Mouse (Mus musculus) kidney, adult 2 months (tissue): ENCODE results near the gene Dcaf4. TPM values are rescaled to one million over a fixed set of nuclear protein-coding genes. Genes with fewer than 3 reads are reported as not detected.

Experiments
- DNase-seq: peaks from one replicate; pipeline ENCODE4 v3.0.0; 2021
- H3K27ac ChIP-seq: fragments of 200-500 bp; 2 replicates; pipeline ENCODE4 v1.5.1; 2012; ENCODE audit warnings: low read depth, low read length, control low read depth, inconsistent platforms; ENCODE audit not compliant: insufficient read depth
- H3K27me3 ChIP-seq: fragments of 200-500 bp; replicated peaks from 2 replicates; pipeline ENCODE4 v1.6.1; 2012; ENCODE audit warnings: mild to moderate bottlenecking, moderate library complexity, low read length, inconsistent platforms; ENCODE audit not compliant: control insufficient read depth, insufficient read depth
- H3K36me3 ChIP-seq: fragments of 200-500 bp; 2 replicates; pipeline ENCODE4 v1.6.1; 2012; ENCODE audit warnings: mild to moderate bottlenecking, moderate library complexity, low read length, inconsistent platforms; ENCODE audit not compliant: control insufficient read depth, insufficient read depth
- H3K4me1 ChIP-seq: fragments of 200-500 bp; 2 replicates; pipeline ENCODE4 v1.6.1; 2011; ENCODE audit warnings: low read length; ENCODE audit not compliant: control insufficient read depth, insufficient read depth
- H3K4me3 ChIP-seq: fragments of 200-500 bp; 2 replicates; pipeline ENCODE4 v1.5.1; 2011; ENCODE audit warnings: mild to moderate bottlenecking, low read depth, low read length, control low read depth; ENCODE audit not compliant: insufficient read depth
- CTCF ChIP-seq: fragments of 200-500 bp; conservative IDR thresholded peaks from 2 replicates; pipeline ENCODE4 v1.5.1; 2011; ENCODE audit warnings: low read depth, mild to moderate bottlenecking, control low read depth, low read length, moderate library complexity, mixed read lengths; ENCODE audit not compliant: insufficient read depth, insufficient read length
- POLR2A ChIP-seq: fragments of 200-500 bp; IDR thresholded peaks from one replicate; pipeline ENCODE4 v1.6.1; 2011; ENCODE audit warnings: low read depth, low read length, control low read depth
- WGBS: fragments of 180-500 bp; shearing (Covaris S2); methylation state at CpG from one replicate; pipeline ENCODE4 v1.1.7; 2018; 5-methylcytosine and 5-hydroxymethylcytosine counted together
- polyA plus RNA-seq: library from polyadenylated mRNA; depleted of rRNA; stranded (reverse); fragments of >200 nt; gene quantifications from 2 replicates; pipeline ENCODE4 v1.2.3, GENCODE M21; 2012

Gene Dcaf4
- polyA plus RNA-seq, 1 experiment: 11.2 TPM

DNA sequence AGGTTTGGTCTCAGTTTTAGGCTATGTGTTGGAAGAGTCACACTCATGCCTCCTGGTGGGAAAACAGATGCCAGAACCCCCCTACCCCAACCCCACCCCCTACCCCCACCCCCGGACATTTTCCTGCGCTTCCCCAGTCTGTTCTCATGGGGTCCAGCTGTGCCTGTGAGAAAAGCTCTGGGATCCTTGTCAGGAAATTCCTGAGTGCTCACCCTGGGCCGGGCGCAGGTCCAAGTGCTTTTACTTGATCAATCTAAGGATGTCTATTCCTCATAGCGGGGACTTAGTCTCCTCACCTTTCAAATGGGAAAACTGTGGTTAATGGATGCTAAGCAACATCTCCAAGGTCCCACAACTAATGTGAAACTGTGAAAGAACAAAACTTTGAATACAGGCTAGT, 7.1 kb upstream of the Dcaf4 start:
- no peaks in the 10 kb centered on the region for H3K4me1 ChIP-seq
- TF ChIP-seq POLR2A (no peak), CTCF (no peak)
- DNase-seq: peak; percentile 38
- H3K4me3 ChIP-seq: no peak overlapping the region
- no peaks in the 10 kb centered on the region for H3K36me3 ChIP-seq
- no peak overlapping the region for H3K27ac ChIP-seq
- H3K27me3 ChIP-seq: no peaks in the 10 kb centered on the region
- 43% methylated on average over 5 of the region's 5 CpGs for WGBS

DNA sequence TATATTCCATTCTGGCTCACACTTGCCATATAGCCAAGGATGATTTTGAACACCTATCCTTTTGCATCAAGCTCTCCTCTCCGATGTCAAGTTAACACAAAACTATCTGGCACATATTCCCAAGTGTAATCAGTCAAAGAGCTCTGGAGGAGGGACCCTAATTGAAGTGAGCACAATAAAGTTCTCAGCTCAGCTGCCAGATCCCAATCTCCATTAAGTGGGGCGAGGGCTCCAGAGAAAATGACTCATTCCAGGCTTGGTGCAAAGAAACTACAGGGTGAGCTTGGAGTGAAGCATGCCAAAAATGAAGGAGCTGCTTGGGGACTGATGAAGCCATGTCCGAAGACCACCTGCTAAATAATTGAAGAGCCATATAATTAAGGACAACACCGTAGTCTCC, 6.0 kb upstream of the Dcaf4 start:
- Histone ChIP-seq H3K4me1 (no peaks in the 10 kb centered on the region), H3K36me3 (no peaks in the 10 kb centered on the region), H3K4me3 (no peak overlapping the region), H3K27ac (no peak overlapping the region), H3K27me3 (no peaks in the 10 kb centered on the region)
- TF ChIP-seq CTCF (no peak), POLR2A (no peak)
- 68% methylated on average over 4 of the region's 4 CpGs for WGBS
- no peak for DNase-seq

DNA sequence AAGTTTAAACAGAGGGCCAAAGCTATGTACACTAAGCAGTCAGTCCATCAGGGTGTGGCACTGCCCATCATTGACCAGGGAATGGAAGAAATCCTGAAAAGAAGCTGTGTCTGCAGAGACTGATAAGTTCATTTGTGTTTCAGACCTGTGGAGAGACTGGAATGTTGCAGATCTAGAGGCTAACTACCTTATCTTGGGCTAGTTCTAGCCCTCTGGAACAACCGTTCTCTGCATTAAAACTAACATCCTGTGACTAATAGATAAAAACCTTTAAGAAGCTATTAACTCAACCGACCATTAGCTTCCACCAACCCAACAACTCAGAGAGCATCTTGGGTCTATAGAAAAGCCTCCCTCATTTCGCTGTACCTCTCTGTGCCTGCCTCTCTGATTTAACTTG, 2.7 kb upstream of the Dcaf4 start:
- Histone ChIP-seq H3K4me3 (no peak overlapping the region), H3K27me3 (no peaks in the 10 kb centered on the region), H3K4me1 (no peaks in the 10 kb centered on the region), H3K36me3 (no peaks in the 10 kb centered on the region), H3K27ac (no peak overlapping the region)
- no peak for TF ChIP-seq POLR2A
- no peak for TF ChIP-seq CTCF
- WGBS: 71% methylated on average over 3 of the region's 3 CpGs
- DNase-seq: no peak

DNA sequence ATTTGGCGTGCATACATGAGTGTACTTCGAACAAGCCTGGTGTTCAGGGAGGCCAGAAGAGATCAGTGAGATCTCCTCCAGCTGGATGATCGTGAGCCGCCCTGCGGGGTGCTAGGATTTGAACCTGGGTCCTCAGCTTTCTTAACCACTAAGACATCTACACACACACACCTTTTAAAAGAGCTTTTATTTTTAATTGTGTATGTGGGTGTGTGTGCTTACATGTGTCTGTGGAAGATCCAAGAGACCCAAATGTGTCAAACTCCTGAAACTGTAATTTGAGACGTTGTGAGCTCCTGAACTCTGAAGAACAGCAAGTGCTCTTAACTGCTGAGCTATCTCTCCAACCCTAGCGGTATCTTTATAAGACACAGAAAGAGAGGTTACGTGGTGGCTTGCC, 817 bp downstream of the Dcaf4 start:
- no peak overlapping the region for H3K4me3 ChIP-seq
- TF ChIP-seq POLR2A (no peak), CTCF (no peak)

DNA sequence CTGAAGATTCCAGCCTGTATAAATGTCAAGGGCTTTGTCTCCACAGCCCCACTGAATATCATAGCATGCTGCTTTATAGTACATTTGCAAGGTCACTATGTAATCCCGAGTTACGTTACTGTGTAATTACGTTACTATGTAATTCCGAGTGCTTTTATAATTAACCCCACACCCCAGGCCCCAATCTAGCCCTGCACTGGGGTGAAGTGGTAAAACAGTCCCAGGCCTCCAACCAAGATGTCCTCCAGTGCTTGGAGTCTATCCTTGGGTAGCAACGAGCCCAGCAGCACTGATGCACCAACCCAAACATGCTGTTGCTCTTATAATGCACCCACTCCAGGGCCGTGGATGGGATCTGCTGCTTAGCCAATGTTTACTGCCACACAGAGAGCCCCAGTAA, 2.8 kb downstream of the Dcaf4 start:
- TF ChIP-seq POLR2A: no peak
- no peak for TF ChIP-seq CTCF
- WGBS: 88% methylated on average over 6 of the region's 6 CpGs
- Histone ChIP-seq H3K27ac (no peak overlapping the region), H3K4me3 (no peak overlapping the region), H3K36me3 (no peaks in the 10 kb centered on the region), H3K4me1 (no peaks in the 10 kb centered on the region), H3K27me3 (no peaks in the 10 kb centered on the region)
- no peak for DNase-seq

More for the DNA sequence above, 817 bp downstream of the Dcaf4 start:
- no peak for DNase-seq
- 56% methylated on average over 8 of the region's 8 CpGs for WGBS
- no peak overlapping the region for H3K27ac ChIP-seq
- no peaks in the 10 kb centered on the region for H3K4me1 ChIP-seq
- H3K36me3 ChIP-seq: no peaks in the 10 kb centered on the region
- no peaks in the 10 kb centered on the region for H3K27me3 ChIP-seq

DNA sequence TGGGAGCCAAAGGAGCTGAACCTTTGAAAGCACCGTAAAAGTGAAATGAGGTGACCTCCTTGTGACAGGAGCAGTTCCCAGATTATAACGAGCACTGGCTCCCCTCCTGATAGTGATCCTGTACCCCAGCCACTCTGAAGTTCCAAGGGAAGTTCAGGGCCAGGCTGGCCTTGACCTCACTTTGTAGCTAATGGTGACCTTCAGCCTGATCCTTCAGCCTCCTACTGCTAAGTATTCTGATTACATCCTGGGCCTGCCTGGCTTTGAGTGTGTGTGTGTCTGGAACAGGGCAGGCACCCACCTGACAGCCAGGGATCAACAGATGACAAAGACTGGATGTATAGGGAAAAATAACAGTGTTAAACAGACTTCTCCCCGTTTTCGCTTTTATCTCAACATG, 3.6 kb downstream of the Dcaf4 start:
- TF ChIP-seq POLR2A (no peak), CTCF (no peak)
- H3K4me1 ChIP-seq: no peaks in the 10 kb centered on the region
- no peak for DNase-seq
- 80% methylated on average over 4 of the region's 4 CpGs for WGBS
- no peak overlapping the region for H3K4me3 ChIP-seq
- no peaks in the 10 kb centered on the region for H3K27me3 ChIP-seq
- no peaks in the 10 kb centered on the region for H3K36me3 ChIP-seq
- no peak overlapping the region for H3K27ac ChIP-seq

DNA sequence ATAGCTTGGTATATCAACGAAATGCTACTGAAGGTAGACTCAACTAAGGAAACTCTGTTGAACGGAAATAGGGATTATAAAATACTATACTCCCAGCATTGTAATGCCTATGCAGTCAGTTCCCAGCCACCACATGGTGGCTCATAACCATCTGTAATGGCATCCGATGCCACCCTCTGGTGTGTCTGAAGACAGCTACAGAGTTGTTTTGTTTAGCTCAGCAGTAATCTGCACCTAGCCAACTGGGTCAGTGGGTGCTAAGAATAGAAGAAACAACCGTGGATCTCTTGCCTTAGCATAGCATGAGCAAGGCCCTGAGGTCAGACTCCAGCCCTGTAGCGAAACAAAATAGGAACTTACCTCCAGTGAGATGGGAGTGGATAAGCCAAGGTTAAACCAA, 4.1 kb downstream of the Dcaf4 start:
- Histone ChIP-seq H3K4me1 (no peaks in the 10 kb centered on the region), H3K4me3 (no peak overlapping the region), H3K36me3 (no peaks in the 10 kb centered on the region), H3K27me3 (no peaks in the 10 kb centered on the region), H3K27ac (no peak overlapping the region)
- no peak for DNase-seq
- TF ChIP-seq POLR2A (no peak), CTCF (no peak)
- 73% methylated on average over 5 of the region's 5 CpGs for WGBS
